Mouse (Mus musculus) ovary, postnatal 36 days (tissue): ENCODE measurements around the gene Gm438.
"Not testable (repeated sequence)": the region's sequence is repeated elsewhere in the genome, so short reads cannot be mapped to it uniquely, and the experiment has no call there.

Experiments used
- DNase-seq: peaks from one replicate; pipeline ENCODE4 v3.0.0; 2022; ENCODE audit warnings: low spot score, mixed read lengths

Gm438 gene

GRCm38 (mm10) chr4:144786483-144786882, at the start of gene Gm438:
TSS of gene Gm438 (minus strand) at chr4:144786583.
- no peak for DNase-seq

- DNase-seq = no peak
Measured at GRCm38 (mm10) chr4:144824706-144825105, 38.3 kb upstream of the Gm438 start.

GRCm38 (mm10) chr4:144823996-144824395, 37.6 kb upstream of the Gm438 start:
- no peak for DNase-seq

GRCm38 (mm10) chr4:144807135-144807534, 20.8 kb upstream of the Gm438 start:
- not testable (repeated sequence) for DNase-seq

GRCm38 (mm10) chr4:144803633-144804032, 17.2 kb upstream of the Gm438 start:
- DNase-seq = no peak

- DNase-seq = no peak
Measured at GRCm38 (mm10) chr4:144790141-144790540, 3.8 kb upstream of the Gm438 start.

GRCm38 (mm10) chr4:144782476-144783197, 3.7 kb downstream of the Gm438 start:
- DNase-seq = no peak

GRCm38 (mm10) chr4:144765722-144766121, 20.7 kb downstream of the Gm438 start:
- DNase-seq = no peak

GRCm38 (mm10) chr4:144749139-144749538, 37.2 kb downstream of the Gm438 start:
- DNase-seq = no peak
